Mouse (Mus musculus): ENCODE data around the gene Gm10972.
"Not testable (repeated sequence)": the region's sequence is repeated elsewhere in the genome, so short reads cannot be mapped to it uniquely, and the experiment has no call there.

Gene Gm10972

GRCm38 (mm10) chr3:94658740-94659095 is 15.8 kb downstream of the Gm10972 start, which contains the start of gene Tuft1:
Gene Tuft1 (minus strand): TSS chr3:94658872.
- DNase-seq (ENCODE audit: low read depth, low spot score): not testable (repeated sequence)

GRCm38 (mm10) chr3:94659142-94659748 is 16.3 kb downstream of the Gm10972 start:
- peak; percentile 19 for DNase-seq (ENCODE audit: low read depth, low spot score)

- not testable (repeated sequence) for DNase-seq (ENCODE audit: low read depth, low spot score)
These were observed 17.9 kb downstream of the Gm10972 start for GRCm38 (mm10) chr3:94660841-94661240.

GRCm38 (mm10) chr3:94665060-94665802 is 22.3 kb downstream of the Gm10972 start:
- DNase-seq (ENCODE audit: low read depth, low spot score): not testable (repeated sequence)

- DNase-seq (ENCODE audit: low read depth, low spot score): not testable (repeated sequence)
These were observed 23.0 kb downstream of the Gm10972 start for GRCm38 (mm10) chr3:94665896-94666295.

- DNase-seq (ENCODE audit: low read depth, low spot score): not testable (repeated sequence)
These were observed 32.2 kb downstream of the Gm10972 start for GRCm38 (mm10) chr3:94675101-94675500.

GRCm38 (mm10) chr3:94679351-94679841 is 36.5 kb downstream of the Gm10972 start:
- no peak for DNase-seq (ENCODE audit: low read depth, low spot score)

- not testable (repeated sequence) for DNase-seq (ENCODE audit: low read depth, low spot score)
These were observed 37.1 kb downstream of the Gm10972 start for GRCm38 (mm10) chr3:94680032-94680431.

GRCm38 (mm10) chr3:94680783-94681182 is 37.9 kb downstream of the Gm10972 start:
- DNase-seq (ENCODE audit: low read depth, low spot score): no peak

GRCm38 (mm10) chr3:94683646-94684045 is 40.7 kb downstream of the Gm10972 start:
- DNase-seq (ENCODE audit: low read depth, low spot score): no peak

- not testable (repeated sequence) for DNase-seq (ENCODE audit: low read depth, low spot score)
These were observed 43.3 kb downstream of the Gm10972 start for GRCm38 (mm10) chr3:94685989-94686772.

- DNase-seq (ENCODE audit: low read depth, low spot score): not testable (repeated sequence)
These were observed 45.8 kb downstream of the Gm10972 start for GRCm38 (mm10) chr3:94688698-94689097.

- not testable (repeated sequence) for DNase-seq (ENCODE audit: low read depth, low spot score)
These were observed 46.3 kb downstream of the Gm10972 start for GRCm38 (mm10) chr3:94689195-94689594.

GRCm38 (mm10) chr3:94690162-94690561 is 47.2 kb downstream of the Gm10972 start:
- DNase-seq (ENCODE audit: low read depth, low spot score): not testable (repeated sequence)

- no peak for DNase-seq (ENCODE audit: low read depth, low spot score)
These were observed 47.8 kb downstream of the Gm10972 start for GRCm38 (mm10) chr3:94690616-94691247.

- DNase-seq (ENCODE audit: low read depth, low spot score): not testable (repeated sequence)
These were observed 48.8 kb downstream of the Gm10972 start for GRCm38 (mm10) chr3:94691694-94692093.

Measured in brain, adult 2 months (tissue).